Mouse (Mus musculus) ES-Bruce4 (cell line): Measurements from ENCODE around the gene H2afj. TPM values are rescaled to one million over a fixed set of nuclear protein-coding genes. Genes with fewer than 3 reads are reported as not detected.

Experiments used
- H3K27ac ChIP-seq: 2 replicates; pipeline ENCODE4 v1.5.1; 2012; ENCODE audit warnings: low read length, inconsistent platforms; ENCODE audit not compliant: insufficient read depth
- H3K27me3 ChIP-seq: 2 replicates; pipeline ENCODE4 v1.6.1; 2012; ENCODE audit warnings: mild to moderate bottlenecking, low read length, inconsistent platforms; ENCODE audit not compliant: control insufficient read depth, poor library complexity, insufficient read depth, severe bottlenecking
- H3K36me3 ChIP-seq: 2 replicates; pipeline ENCODE4 v1.6.1; 2012; ENCODE audit warnings: inconsistent platforms, mild to moderate bottlenecking, low read length, moderate library complexity; ENCODE audit not compliant: control insufficient read depth, poor library complexity, insufficient read depth, severe bottlenecking
- H3K4me1 ChIP-seq: one replicate; pipeline ENCODE4 v1.8.1; 2011; ENCODE audit warnings: low read length; ENCODE audit not compliant: control insufficient read depth, insufficient read depth
- H3K4me3 ChIP-seq: 2 replicates; pipeline ENCODE4 v1.5.1; 2011; ENCODE audit warnings: low read depth, mild to moderate bottlenecking, low read length
- H3K9ac ChIP-seq: 2 replicates; pipeline ENCODE4 v1.6.1; 2012; ENCODE audit warnings: low read depth, mild to moderate bottlenecking, inconsistent platforms; ENCODE audit not compliant: poor library complexity, severe bottlenecking
- H3K9me3 ChIP-seq: replicated peaks from 2 replicates; pipeline ENCODE4 v1.6.1; 2012; ENCODE audit warnings: mild to moderate bottlenecking, low read length, inconsistent platforms; ENCODE audit not compliant: control insufficient read depth, poor library complexity, insufficient read depth, severe bottlenecking
- CTCF ChIP-seq: IDR thresholded peaks from one replicate; pipeline ENCODE4 v1.8.1; 2011; ENCODE audit warnings: low read depth, low read length
- EP300 ChIP-seq: IDR thresholded peaks from 2 replicates; pipeline ENCODE4 v1.6.1; 2011; ENCODE audit warnings: low read depth, low read length; ENCODE audit not compliant: insufficient read depth
- POLR2A ChIP-seq: IDR thresholded peaks from one replicate; pipeline ENCODE4 v1.8.1; 2011; ENCODE audit warnings: low read length; ENCODE audit not compliant: insufficient read depth
- polyA plus RNA-seq: library from polyadenylated mRNA; stranded (reverse); fragments of >200 nt; gene quantifications from 2 replicates; pipeline ENCODE4 v1.2.4, GENCODE M21; 2011; ENCODE audit warnings: low read depth; ENCODE audit not compliant: missing spikeins, insufficient read depth, insufficient read length

H2afj gene
- polyA plus RNA-seq, 1 experiment: 34.3 TPM

GRCm38 (mm10) chr6:136850267-136850666 lies 42.2 kb downstream of the H2afj start:
- Histone ChIP-seq H3K4me1 (no peaks in the 10 kb centered on the region), H3K27ac (no peak overlapping the region), H3K9ac (no peak overlapping the region), H3K4me3 (no peak overlapping the region), H3K36me3 (no peaks in the 10 kb centered on the region), H3K9me3 (no peaks in the 10 kb centered on the region), H3K27me3 (no peaks in the 10 kb centered on the region)
- TF ChIP-seq EP300: no peak
- no peak for TF ChIP-seq CTCF
- no peak for TF ChIP-seq POLR2A

- Histone ChIP-seq H3K36me3 (no peaks in the 10 kb centered on the region), H3K9ac (no peak overlapping the region), H3K9me3 (no peaks in the 10 kb centered on the region), H3K27me3 (no peaks in the 10 kb centered on the region), H3K27ac (no peak overlapping the region), H3K4me1 (no peaks in the 10 kb centered on the region), H3K4me3 (no peak overlapping the region)
- TF ChIP-seq CTCF: no peak
- TF ChIP-seq POLR2A: no peak
- no peak for TF ChIP-seq EP300
These were observed 44.3 kb downstream of the H2afj start for GRCm38 (mm10) chr6:136852348-136852747.

GRCm38 (mm10) chr6:136852762-136853161 lies 44.7 kb downstream of the H2afj start:
- Histone ChIP-seq H3K4me1 (no peaks in the 10 kb centered on the region), H3K27ac (no peak overlapping the region), H3K27me3 (no peaks in the 10 kb centered on the region), H3K36me3 (no peaks in the 10 kb centered on the region), H3K4me3 (no peak overlapping the region), H3K9me3 (no peaks in the 10 kb centered on the region), H3K9ac (no peak overlapping the region)
- TF ChIP-seq EP300 (no peak), POLR2A (no peak), CTCF (no peak)

- H3K9ac ChIP-seq: no peak overlapping the region
- no peak overlapping the region for H3K4me3 ChIP-seq
- H3K27ac ChIP-seq: no peak overlapping the region
- no peaks in the 10 kb centered on the region for H3K4me1 ChIP-seq
- TF ChIP-seq EP300 (no peak), CTCF (no peak), POLR2A (no peak)
- H3K9me3 ChIP-seq: no peaks in the 10 kb centered on the region
- no peaks in the 10 kb centered on the region for H3K27me3 ChIP-seq
- no peaks in the 10 kb centered on the region for H3K36me3 ChIP-seq
These were observed 46.3 kb downstream of the H2afj start for GRCm38 (mm10) chr6:136854361-136854781.

GRCm38 (mm10) chr6:136855183-136855582 lies 47.1 kb downstream of the H2afj start:
- H3K36me3 ChIP-seq: no peaks in the 10 kb centered on the region
- H3K27me3 ChIP-seq: no peaks in the 10 kb centered on the region
- no peaks in the 10 kb centered on the region for H3K4me1 ChIP-seq
- no peak overlapping the region for H3K27ac ChIP-seq
- no peaks in the 10 kb centered on the region for H3K9me3 ChIP-seq
- TF ChIP-seq CTCF (no peak), POLR2A (no peak), EP300 (no peak)
- H3K9ac ChIP-seq: no peak overlapping the region
- H3K4me3 ChIP-seq: no peak overlapping the region

- H3K9me3 ChIP-seq: no peaks in the 10 kb centered on the region
- H3K9ac ChIP-seq: no peak overlapping the region
- no peak overlapping the region for H3K4me3 ChIP-seq
- TF ChIP-seq CTCF: no peak
- TF ChIP-seq EP300: no peak
- TF ChIP-seq POLR2A: no peak
- H3K4me1 ChIP-seq: no peaks in the 10 kb centered on the region
- H3K27ac ChIP-seq: no peak overlapping the region
- no peaks in the 10 kb centered on the region for H3K36me3 ChIP-seq
- H3K27me3 ChIP-seq: no peaks in the 10 kb centered on the region
These were observed 48.1 kb downstream of the H2afj start for GRCm38 (mm10) chr6:136856071-136856636.
